Mouse (Mus musculus): Measurements from ENCODE around the gene Frem1.

Gene Frem1

DNA sequence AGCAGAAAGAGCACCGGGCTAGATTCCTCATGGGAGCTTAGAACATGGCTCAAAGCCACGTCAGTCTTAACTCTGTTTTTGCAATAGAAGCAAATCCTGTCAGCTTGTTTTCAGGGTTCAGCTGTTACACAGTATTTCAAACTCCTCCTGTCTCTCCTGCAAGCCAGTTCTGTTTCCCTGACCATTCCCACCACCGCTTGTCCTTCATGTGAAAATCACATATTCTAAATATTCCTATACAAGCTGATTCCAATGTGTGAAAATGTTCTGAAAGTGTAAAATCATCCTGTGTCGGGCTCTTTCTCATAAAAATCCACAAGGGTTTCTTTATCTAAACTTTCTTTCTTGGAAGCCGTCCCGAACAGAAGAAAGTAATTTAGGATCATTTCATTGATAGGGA, 22.0 kb downstream of the Frem1 start:
- DNase-seq (ENCODE audit: low read depth, low spot score): no peak

DNA sequence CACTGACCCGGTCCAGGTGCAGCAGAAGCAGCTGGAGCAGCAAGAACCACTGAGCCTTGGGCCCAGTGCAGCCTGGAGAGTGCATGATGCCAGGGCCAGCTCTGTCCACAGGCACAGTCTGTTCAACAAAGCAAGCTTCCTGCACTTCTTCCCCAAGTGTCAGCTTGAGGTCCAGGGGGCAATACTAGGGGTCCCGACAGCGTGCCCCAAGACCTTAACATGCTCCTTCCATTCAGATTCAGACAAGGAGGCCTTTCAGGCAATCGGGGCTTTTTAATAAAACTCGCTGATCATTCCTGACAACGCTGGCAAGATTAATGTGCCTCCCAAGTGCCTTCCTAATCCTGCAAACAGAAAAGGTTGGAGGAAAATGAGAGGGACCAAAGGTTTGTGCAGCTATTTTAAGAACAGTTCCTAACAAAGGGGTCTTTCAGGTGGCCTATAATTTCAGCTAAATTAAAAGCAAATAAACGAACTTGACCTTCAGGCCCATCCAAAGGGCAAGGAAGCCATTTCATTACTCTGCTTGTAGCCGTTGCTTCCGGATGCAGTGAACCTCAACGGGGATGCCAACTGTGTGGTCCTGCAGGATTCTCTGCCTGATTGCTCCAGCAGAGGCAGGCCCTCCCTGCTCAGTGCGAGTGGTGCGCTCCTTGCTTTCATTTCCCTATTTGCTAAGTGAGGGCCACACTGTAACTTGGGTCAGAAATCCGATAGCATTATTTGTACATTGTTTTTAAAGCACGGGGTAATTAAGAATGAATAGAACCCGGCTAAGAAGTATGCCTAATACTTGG, 31.2 kb downstream of the Frem1 start:
- no peak for DNase-seq (ENCODE audit: low read depth, low spot score)

DNA sequence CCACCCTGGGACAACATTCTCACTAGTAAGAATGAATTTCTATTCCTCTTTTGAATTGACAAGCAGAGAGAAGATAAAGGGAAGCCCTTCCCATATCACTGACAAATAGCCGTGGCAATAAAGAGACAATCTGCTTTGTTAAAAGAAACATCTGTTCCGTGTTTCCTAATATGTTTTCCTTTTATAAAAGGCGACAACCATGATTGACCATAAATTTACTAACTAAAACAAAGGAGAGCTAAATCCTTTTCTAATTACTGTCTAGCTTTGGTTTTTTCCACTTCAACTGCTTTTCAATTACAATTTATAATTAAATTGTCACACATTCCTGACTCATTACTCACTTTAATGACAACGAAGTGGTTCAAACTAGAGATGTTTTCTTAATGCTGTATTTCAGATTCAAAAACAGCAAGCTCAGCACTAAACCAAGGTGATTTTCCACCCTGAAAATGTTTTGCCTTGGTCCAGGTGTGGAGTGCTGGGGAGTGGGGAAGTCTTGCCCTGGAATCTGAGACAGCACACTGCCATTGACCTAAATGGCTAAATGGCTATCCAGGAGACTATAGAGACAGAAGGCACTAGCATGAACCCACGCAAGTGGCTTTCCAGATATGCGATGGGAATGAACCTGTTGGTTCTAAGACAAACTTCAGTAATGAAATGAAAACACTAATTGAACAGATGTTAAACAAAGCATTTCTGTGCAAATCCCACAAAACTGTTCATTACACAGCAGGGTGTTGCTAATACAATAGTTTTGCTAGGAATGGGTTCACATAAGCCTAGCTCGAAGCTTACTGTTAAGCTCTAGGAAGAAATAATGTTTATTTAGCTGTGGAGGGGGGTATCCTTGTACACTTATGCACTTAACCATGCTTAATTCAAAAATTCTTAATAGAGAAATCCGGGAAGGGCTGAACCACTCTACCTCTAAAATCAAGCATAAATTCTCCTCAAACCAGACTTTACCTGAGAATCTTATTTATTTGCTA, 33.7 kb downstream of the Frem1 start:
- no peak for DNase-seq (ENCODE audit: low read depth, low spot score)

DNA sequence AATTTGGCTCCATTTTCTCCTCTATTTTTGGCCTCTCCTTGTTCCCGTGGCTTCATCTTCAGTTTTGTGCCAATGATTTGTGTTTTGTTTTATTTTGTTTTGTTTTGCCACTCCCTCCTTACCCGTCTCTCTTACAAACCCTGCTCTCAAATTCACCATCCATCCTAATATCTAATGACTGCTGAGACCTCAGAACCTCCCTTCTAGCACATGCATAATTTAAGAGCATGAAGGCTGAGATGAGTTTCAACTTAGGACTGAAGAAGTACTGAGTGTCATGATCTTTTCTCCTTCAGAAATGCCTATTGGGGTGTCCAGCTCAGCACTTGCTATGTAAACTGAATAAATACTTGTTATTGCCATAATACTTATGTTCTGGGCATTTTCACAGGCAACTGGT, 37.6 kb downstream of the Frem1 start:
- no peak for DNase-seq (ENCODE audit: low read depth, low spot score)

DNA sequence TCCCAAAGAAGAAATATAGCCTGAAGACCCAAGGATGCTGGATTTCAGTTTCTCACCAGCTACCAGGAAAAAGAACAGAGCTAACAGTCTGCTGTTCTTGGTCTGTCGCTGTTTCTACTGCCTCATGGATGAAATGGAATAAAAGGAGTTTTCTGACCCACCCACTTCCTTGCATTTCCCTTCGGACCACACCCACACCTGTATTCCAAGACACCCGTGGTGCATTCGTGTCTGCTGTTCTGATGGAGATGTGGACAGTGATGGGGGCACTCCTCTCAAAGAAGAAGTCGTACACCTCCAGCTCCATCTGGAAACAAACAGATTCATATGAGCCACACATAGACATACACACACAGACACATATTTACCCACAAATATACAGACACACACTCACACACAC, 48.1 kb downstream of the Frem1 start:
- DNase-seq (ENCODE audit: low read depth, low spot score): no peak

DNA sequence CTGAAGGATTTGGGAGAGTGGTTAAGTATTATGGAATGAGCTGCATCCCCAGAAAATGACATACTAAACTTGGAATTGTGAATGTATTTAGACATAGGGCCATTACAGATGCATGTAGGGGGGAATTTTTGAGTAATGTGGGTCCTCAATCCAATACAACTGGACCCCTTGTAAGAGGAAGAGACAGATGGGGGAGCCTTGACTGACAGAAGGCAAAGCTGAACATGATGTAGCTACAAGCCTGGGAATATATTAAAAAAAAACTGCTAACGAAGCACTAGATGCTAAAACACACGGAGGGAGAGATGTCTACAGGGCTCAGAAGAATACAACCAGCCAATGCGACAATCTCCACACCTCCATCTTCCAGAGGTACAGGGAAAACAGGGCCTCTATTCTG, 60.1 kb downstream of the Frem1 start:
- no peak for DNase-seq (ENCODE audit: low read depth, low spot score)

DNA sequence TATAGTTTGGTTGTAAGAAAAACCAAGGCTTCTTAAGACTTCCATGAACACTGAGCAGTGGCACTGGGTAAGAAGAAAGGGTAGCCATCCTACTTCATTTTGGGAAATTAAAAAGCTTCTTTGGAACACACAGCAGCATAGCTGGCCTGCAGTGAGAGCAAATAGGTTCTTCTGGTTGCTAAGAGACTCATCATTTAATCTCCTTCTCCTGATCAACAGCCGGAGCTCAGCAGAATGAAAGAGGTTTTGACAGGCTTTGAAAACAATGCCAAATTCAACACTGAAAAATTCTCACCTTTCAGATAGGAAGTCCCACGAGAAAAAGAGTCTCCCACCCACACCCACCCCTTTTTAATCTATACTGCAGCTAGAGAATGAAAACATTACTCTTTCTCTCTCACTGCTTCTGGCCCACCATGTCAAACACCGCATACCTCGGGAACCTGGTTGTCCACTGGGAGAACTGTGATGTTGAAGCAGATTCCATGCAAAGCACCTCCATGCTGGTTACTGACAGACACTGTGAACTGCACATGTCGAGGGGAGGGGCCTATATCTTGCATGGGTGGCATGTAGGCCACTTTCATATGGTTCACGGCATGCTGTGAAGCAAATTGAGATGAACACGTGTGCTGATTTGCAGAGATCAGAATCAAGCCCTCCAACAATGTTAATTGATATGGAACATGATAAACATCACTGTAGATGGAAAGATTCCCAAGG, 61.0 kb downstream of the Frem1 start:
- DNase-seq (ENCODE audit: low read depth, low spot score): no peak

DNA sequence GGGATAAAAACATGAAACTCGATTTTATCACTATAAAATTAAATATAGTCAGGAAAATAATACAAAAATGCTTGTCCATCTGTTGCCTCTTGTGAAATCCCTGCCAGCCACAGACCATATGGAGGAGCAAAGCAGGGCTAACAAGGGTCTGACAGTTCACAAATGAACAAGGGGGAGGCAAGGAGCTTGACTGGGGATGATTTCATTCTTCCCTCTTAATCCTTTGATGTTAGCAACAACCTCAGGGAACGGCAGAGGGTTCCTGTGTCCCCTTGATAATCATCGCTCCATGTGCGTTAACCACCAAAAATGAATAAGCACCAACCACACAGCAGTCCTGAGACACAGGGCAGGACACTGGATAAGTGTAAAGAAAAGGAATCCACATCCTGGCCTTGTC, 79.8 kb downstream of the Frem1 start:
- DNase-seq (ENCODE audit: low read depth, low spot score): no peak

DNA sequence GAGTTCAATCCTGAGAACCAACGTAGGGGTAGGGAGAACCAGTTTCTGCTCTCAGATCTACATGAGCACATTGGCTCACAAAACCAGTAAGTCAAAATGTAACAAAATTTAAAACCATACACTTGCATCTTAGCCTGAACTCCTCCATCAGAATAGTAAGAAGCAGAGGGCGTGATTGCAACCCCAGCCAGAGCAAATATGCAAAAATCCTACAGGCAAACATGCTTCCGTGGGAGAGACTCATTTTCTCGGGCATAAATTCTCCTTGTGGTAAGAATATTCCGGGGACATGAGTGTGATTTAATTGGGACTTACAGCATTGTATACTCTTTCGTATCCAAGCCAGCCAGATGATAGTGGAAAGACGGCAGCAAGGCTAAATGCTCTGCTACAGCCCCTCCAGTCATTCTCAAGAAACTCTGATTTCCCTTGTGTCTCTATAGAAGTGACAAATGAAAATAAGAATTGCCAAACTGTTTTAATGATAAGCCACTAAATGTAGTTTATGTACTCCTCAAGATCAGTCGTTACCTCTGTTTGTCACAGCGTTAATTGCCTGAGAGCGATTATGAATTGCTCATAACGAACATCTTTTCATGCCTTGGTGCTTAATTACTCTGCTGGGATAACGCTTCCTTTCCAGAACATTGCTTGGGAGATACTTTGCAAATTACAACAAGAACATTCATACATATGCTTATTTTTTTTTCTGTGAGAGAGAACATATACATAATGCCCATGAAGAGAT, 81.1 kb downstream of the Frem1 start:
- DNase-seq (ENCODE audit: low read depth, low spot score): no peak

DNA sequence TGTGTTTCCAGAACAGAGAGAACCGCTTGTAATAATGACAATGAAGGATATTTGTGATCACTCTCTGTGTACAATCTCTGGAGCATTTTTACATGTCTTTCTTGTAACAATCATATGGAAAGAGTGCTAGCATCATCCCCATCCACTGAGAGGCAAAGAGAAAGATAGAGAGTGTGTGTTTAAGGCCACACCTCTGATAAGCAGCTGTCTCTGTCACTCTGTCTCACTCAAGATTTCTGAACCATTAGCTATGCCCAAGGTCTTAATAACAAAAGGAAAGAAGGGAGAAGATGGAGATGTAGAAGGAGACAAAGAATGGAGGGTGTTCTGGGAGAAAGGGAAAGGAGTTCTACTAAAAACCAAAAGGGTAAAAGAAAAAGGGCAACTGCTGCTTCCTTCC, 91.1 kb downstream of the Frem1 start:
- DNase-seq (ENCODE audit: low read depth, low spot score): no peak

DNA sequence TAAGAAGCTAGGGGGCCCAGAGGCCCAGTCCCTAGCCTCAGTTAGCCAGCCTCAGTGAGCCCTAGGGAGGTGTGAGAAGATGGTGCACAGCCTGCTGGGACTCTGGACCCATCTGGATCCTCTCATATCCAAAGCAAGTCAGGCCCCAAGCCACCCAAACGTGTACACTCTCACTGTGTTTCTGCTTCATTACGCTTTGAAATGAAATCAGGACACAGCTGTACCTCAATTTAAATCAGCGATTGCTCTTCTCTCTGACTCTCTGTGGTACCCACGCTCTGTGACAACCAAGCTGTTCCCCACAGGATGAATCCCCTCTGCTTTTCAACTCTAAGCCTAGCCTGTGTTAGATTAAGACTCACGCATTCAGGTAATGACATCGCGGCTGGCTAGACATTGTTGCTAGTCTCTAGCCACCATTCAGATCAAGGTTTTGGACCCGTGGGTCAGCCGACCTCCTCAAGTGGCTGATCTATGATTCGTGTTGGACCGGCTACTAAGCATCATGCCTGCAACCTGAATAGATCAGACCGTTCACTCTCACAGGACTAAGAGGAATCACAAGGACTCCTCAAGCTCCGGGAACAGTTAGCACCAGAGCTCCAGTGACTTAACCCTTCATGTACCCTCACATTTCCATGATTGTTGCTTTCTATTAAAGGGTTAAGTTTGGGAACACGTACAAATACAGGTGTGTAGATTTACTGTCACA, 94.2 kb downstream of the Frem1 start:
- DNase-seq (ENCODE audit: low read depth, low spot score): no peak

DNA sequence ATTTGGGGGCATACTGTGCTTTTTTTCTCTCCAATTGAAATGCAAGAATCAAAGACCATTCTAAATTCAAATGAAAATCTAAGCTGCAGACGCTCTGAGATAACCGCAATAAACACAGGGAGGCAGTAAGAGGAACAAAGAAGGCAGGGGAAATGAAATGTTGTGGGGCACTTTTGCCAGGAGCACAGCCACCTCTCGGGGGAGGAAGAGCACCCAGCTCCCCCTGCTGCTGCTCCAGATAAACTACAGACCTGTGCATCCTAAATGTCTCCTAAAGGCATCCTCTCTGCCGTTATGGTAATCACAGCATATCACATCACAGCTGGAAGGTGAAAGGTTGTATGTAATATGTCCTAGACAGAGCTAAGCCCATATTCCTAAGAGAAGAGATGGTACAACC, 98.1 kb downstream of the Frem1 start:
- no peak for DNase-seq (ENCODE audit: low read depth, low spot score)

DNA sequence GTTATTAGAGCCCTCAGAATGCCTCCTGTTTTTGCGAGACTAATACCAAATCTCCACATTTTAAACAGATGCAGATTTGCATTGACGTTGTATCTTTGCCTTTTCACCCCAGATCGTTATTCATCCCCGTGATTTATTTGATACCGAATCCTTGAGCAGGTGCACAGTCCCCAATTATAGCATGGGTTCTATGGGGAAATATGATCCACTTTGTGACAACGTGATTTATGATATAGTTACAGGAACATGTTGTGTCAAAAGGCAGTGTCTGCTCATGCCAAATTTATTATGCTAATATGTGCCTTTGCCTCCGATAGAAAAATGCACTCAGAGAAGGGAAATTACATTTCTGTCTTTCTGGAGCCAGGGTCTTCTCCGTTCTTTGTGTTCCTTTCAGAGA, 102.6 kb downstream of the Frem1 start:
- peak; percentile 69 for DNase-seq (ENCODE audit: low read depth, low spot score)

DNA sequence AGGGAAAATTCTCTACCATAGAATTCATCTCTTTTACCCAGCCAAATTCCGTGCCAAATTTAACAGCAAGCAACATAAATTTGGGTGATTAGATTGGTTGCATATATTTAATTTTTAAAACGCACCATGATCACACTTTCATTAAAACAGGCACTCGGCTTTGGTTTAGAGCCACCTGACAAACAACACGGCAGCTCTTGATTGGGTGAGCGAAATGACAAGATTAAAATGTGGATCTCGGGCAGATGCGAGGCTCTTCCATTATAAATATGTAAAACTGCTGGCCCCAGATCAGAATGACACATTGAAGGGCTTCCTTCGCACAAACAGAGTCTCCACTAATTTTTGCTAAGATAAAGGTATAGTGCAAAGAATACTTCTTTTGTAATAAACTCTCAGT, 105.4 kb downstream of the Frem1 start:
- DNase-seq (ENCODE audit: low read depth, low spot score): no peak

DNA sequence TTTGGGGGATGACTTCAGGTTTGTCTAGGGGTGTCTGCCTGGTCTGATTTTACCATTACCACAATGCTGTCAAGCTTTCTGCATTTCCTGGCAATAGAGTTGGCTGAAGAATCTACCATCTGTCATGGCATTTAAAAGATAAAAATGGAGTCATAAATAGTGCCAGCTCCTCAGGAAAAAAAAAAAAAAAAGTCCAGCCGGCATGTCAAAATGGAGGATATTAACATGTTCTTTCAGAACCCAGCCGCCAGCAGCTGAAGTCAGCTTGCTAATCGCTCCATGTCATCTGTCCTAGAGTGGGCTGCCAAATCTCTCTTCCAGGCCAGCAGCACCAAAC, 105.9 kb downstream of the Frem1 start:
- no peak for DNase-seq (ENCODE audit: low read depth, low spot score)

DNA sequence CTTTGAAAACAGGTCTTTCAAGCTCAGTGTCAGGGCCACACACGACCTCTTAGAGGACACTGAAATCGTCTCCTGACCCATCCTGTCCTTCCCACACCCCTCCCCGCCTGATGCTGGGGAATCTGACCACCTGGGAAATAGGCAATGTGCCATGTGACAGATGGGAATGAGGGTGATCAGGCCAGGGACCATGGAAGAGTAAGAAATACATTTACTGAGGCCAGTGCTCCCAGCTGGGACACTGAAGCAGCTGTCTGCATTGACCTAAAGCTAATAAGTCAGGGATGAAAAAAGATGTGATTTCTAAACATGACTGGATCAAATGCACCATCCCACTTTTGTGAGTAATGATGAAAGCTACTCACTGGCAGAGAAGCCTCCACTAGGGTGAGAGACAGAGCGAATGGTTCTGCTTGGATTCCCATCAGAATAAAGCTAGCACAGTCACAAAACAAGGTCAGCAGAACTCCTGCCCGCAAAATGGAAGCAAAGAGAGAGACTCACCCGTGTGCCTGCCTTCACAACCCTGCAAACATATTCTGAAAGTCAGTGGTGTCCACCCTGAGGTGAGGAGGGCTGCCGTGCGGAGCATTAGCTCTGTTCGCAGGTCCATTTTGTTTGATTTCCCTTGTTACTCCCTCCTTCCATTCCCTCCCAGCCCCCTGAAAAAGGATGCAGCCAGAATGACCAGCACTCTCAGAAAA, 106.4 kb downstream of the Frem1 start:
- DNase-seq (ENCODE audit: low read depth, low spot score): no peak

DNA sequence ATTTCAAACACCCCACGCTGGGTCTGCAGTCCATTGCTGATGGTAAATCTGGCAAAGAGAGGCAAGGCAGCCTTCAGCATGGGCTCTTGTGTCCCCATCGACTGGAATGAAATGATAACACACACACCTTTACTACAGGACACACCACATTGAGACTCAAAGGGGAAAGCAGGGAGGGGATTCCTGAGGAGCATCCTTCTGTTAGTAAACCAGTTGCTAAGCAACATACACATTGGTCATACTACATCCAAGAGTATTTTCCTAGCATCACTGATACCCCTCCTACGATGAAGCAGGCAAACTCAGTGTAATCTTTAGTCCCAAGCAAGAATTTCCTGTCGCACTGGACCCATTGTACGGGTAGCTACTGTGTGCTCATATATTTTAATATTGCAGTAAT, 111.5 kb downstream of the Frem1 start:
- DNase-seq (ENCODE audit: low read depth, low spot score): no peak

DNA sequence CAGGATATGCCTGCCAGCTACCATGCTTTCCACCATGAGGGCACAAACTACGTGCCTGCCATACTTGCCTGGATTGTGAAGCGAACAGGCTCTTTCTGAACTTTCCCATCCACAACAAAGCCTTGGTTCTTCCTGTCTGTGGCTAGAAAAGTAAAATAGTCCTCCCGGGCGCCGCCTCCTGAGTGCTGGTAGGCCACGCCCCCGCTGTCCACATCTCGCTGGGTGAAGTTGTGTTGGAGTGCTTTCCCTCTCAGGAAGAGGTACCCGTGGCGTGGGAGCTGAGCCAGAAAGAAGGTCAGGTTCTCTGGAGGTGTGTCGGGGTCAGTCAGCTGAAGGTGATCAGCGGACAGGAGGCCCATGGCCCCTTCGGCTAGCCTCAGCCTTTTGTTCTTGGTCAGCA, 111.9 kb downstream of the Frem1 start:
- DNase-seq (ENCODE audit: low read depth, low spot score): no peak

DNA sequence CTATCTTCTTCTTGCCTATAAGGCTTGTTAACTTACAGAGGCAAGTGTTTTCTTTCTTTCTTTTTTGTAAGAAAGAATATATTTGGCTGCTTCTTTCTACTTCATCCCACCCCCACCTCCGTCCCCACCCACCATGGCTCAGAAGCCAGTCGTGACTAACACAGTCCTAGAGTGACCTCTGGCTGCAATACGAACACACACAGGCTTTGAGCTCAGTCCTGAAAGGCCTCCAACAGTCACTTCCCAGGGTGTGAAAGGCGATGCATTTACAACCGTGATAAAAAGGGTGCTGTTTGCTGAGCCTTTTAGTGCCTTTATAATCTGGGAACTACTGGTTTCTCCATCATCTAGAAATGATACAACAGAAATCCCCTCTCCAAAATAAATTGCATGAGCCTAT, 117.8 kb downstream of the Frem1 start:
- peak; percentile 58 for DNase-seq (ENCODE audit: low read depth, low spot score)

DNA sequence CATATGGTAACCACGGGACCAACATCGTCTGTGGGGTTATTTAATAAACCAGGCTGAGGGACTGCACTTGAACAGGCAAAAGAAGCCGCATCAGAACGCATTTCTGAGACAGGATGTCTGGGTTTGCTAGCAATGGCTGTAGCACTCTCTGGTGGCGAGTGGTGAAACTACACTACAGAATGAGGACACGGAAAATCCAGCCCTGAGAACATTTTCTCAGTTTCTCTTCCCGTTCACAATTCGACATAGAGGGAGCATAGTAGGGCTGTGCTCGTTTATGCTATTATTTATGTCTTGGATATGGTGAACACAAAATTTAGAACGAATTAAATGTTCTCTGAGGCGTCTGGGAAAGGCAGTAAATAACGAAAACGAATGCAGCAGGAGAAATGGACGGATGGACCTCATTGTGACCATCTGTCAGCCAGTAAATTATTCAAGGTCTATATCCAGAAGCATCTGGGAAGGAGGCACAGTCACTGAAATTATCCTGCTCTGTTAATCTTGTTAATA, 118.4 kb downstream of the Frem1 start:
- DNase-seq (ENCODE audit: low read depth, low spot score): peak; percentile 57

Measured in skeletal muscle tissue, adult 2 months (tissue).